Mouse (Mus musculus) spleen, adult 2 months (tissue): ENCODE results near the gene Irf2bpl. TPM values are rescaled to one million over a fixed set of nuclear protein-coding genes. Genes with fewer than 3 reads are reported as not detected.

Experiments
- DNase-seq, 2 experiments: peaks; one replicate each; pipeline versions ENCODE4 v3.0.0 to v3.0.0-alpha.2; 2012 to 2021; ENCODE audit warnings: low spot score in 2 of 2, low read depth in 1 of 2
- H3K27ac ChIP-seq: fragments of 200-500 bp; 2 replicates; pipeline ENCODE4 v1.5.1; 2012; ENCODE audit warnings: low read length, inconsistent platforms; ENCODE audit not compliant: insufficient read depth
- H3K27me3 ChIP-seq: fragments of 200-500 bp; 2 replicates; pipeline ENCODE4 v1.6.1; 2012; ENCODE audit warnings: mild to moderate bottlenecking, moderate library complexity, low read length, inconsistent platforms; ENCODE audit not compliant: control insufficient read depth, insufficient read depth
- H3K36me3 ChIP-seq: fragments of 200-500 bp; 2 replicates; pipeline ENCODE4 v1.6.1; 2012; ENCODE audit warnings: mild to moderate bottlenecking, low read length, inconsistent platforms; ENCODE audit not compliant: control insufficient read depth, insufficient read depth
- H3K4me1 ChIP-seq: fragments of 200-500 bp; 2 replicates; pipeline ENCODE4 v1.6.1; 2011; ENCODE audit warnings: inconsistent platforms; ENCODE audit not compliant: control insufficient read depth, insufficient read depth, insufficient read length
- H3K4me3 ChIP-seq: fragments of 200-500 bp; 2 replicates; pipeline ENCODE4 v1.5.1; 2011; ENCODE audit warnings: mild to moderate bottlenecking, inconsistent platforms; ENCODE audit not compliant: insufficient read depth, insufficient read length; ENCODE audit errors: extremely low read depth
- CTCF ChIP-seq: fragments of 200-500 bp; IDR thresholded peaks from 2 replicates; pipeline ENCODE4 v1.5.1; 2011; ENCODE audit warnings: mild to moderate bottlenecking, inconsistent platforms; ENCODE audit not compliant: insufficient read depth, insufficient read length, insufficient replicate concordance; ENCODE audit errors: extremely low read depth
- POLR2A ChIP-seq: fragments of 200-500 bp; IDR thresholded peaks from 2 replicates; pipeline ENCODE4 v1.6.1; 2011; ENCODE audit warnings: low read depth, low read length, inconsistent platforms
- WGBS: fragments of 180-500 bp; shearing (Covaris S2); methylation state at CpG from one replicate; pipeline ENCODE4 v1.1.7; 2018; 5-methylcytosine and 5-hydroxymethylcytosine counted together
- polyA plus RNA-seq: library from polyadenylated mRNA; depleted of rRNA; stranded (reverse); fragments of >200 nt; gene quantifications from 2 replicates; pipeline ENCODE4 v1.2.3, GENCODE M21; 2012; rRNA removed

Irf2bpl gene
- polyA plus RNA-seq = 33.2 and 50.3 TPM in 2 replicates

GRCm38 (mm10) chr12:86884197-86885058 is at the start of gene Irf2bpl:
Gene Irf2bpl (minus strand): TSS chr12:86884798.
- DNase-seq = peak; percentile 92 to 98
- Histone ChIP-seq H3K4me3 (peak within 1 kb of the TSS; percentile 99), H3K27me3 (0 out of 2 replicates have a peak, but pooled peaks cover 1% of the 10 kb centered on the region), H3K36me3 (peaks cover 5% of the 10 kb centered on the region; the same call in 1 of the 2 replicates), H3K4me1 (peaks cover 24% of the 10 kb centered on the region), H3K27ac (peak within 1 kb of the TSS; percentile 100)
- TF ChIP-seq CTCF (no peak), POLR2A (peak; percentile 97)
- WGBS = under 1% methylated on average over 79 of the region's 82 CpGs

- Histone ChIP-seq H3K27me3 (no peaks in the 10 kb centered on the region), H3K36me3 (no peaks in the 10 kb centered on the region), H3K4me1 (no peaks in the 10 kb centered on the region), H3K4me3 (no peak overlapping the region), H3K27ac (peak overlapping the region; percentile 23)
- TF ChIP-seq CTCF (no peak), POLR2A (no peak)
- 89% methylated on average over 6 of the region's 6 CpGs for WGBS
- no peak for DNase-seq
These were observed 48.0 kb upstream of the Irf2bpl start for GRCm38 (mm10) chr12:86932575-86932952.

GRCm38 (mm10) chr12:86931919-86932574 is 47.4 kb upstream of the Irf2bpl start:
- WGBS = 74% methylated on average over 7 of the region's 7 CpGs
- Histone ChIP-seq H3K4me3 (no peak overlapping the region), H3K27ac (peak overlapping the region; percentile 23; the same call in 1 of the 2 replicates), H3K36me3 (no peaks in the 10 kb centered on the region), H3K27me3 (no peaks in the 10 kb centered on the region), H3K4me1 (no peaks in the 10 kb centered on the region)
- TF ChIP-seq CTCF = no peak
- no peak for DNase-seq

GRCm38 (mm10) chr12:86930934-86931729 is 46.5 kb upstream of the Irf2bpl start:
- WGBS = 87% methylated on average over 6 of the region's 6 CpGs
- TF ChIP-seq CTCF (no peak), POLR2A (no peak)
- Histone ChIP-seq H3K27ac (peak overlapping the region; percentile 17; the same call in 1 of the 2 replicates), H3K4me1 (no peaks in the 10 kb centered on the region), H3K36me3 (no peaks in the 10 kb centered on the region), H3K4me3 (no peak overlapping the region), H3K27me3 (no peaks in the 10 kb centered on the region)
- DNase-seq = no peak

GRCm38 (mm10) chr12:86923837-86924236 is 39.2 kb upstream of the Irf2bpl start:
- peak; percentile 48 to 71 for DNase-seq
- no peaks in the 10 kb centered on the region for H3K27me3 ChIP-seq
- WGBS = 6% methylated on average over 5 of the region's 5 CpGs
- H3K4me1 ChIP-seq = no peaks in the 10 kb centered on the region
- H3K36me3 ChIP-seq = no peaks in the 10 kb centered on the region
- H3K4me3 ChIP-seq = no peak overlapping the region
- peak; percentile 89; the same call in 1 of the 2 replicates for TF ChIP-seq CTCF
- TF ChIP-seq POLR2A = no peak
- H3K27ac ChIP-seq = no peak overlapping the region

GRCm38 (mm10) chr12:86918983-86919722 is 34.6 kb upstream of the Irf2bpl start:
- Histone ChIP-seq H3K36me3 (no peaks in the 10 kb centered on the region), H3K27me3 (no peaks in the 10 kb centered on the region), H3K4me3 (no peak overlapping the region), H3K4me1 (no peaks in the 10 kb centered on the region), H3K27ac (no peak overlapping the region)
- no peak for TF ChIP-seq CTCF
- no peak for TF ChIP-seq POLR2A
- WGBS = 90% methylated on average over 17 of the region's 17 CpGs
- DNase-seq = no peak
